Mouse (Mus musculus): ENCODE measurements around the gene Calr. TPM values are rescaled to one million over a fixed set of nuclear protein-coding genes. Genes with fewer than 3 reads are reported as not detected.

Calr gene
- polyA plus RNA-seq, 1 experiment from 2014 or later: 473 TPM

DNA sequence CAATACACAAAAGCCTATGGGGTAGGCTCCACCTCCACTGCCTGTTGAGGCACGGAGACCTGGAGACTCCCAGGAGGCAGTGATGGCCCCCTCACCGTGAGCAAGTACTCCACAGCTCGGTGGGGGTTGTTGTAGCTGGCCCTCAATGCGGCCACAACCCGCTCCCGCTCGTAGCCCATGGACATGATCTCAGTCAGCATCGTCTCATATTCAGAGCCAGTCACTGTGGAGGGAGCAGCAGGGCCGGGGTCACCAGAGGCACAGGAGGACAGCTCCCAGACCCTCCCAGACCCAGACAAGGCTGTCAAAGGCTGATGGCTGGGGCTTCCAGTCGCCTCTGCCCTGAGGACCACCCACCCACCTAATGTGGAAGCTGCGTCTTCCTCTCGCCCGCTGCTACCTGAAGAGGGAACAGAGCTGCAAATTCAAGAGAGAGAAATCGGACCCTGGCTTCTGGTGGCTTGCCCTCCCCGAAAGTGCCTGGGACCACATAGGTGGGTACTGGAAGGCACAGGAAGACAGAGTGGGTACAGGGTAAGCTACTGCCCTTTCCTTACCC, 8.7 kb downstream of the Calr start:
- peak overlapping the region; percentile 89 for H3K4me3 ChIP-seq (ENCODE audit: low read depth, low read length)
- 73% methylated on average over 15 of the region's 15 CpGs for WGBS (ENCODE audit: insufficient replicate concordance)
- H3K27ac ChIP-seq (ENCODE audit: low read length): peak overlapping the region; percentile 97
- peak overlapping the region; percentile 61 for H3K4me2 ChIP-seq (ENCODE audit: low read depth, low read length)
- H3K36me3 ChIP-seq (ENCODE audit: control insufficient read depth, insufficient read depth): peaks cover 65% of the 10 kb centered on the region
- H3K27me3 ChIP-seq (ENCODE audit: control insufficient read depth, insufficient read depth, low read depth, low read length): no peaks in the 10 kb centered on the region
- H3K4me1 ChIP-seq (ENCODE audit: control insufficient read depth, low read depth, low read length): peaks cover 67% of the 10 kb centered on the region
- no peaks in the 10 kb centered on the region for H3K9me3 ChIP-seq (replicated peaks; ENCODE audit: control insufficient read depth, low read length)
- ATAC-seq (ENCODE audit: low read depth): no peak
- peak overlapping the region; percentile 91 for H3K9ac ChIP-seq (ENCODE audit: low read depth, low read length)

DNA sequence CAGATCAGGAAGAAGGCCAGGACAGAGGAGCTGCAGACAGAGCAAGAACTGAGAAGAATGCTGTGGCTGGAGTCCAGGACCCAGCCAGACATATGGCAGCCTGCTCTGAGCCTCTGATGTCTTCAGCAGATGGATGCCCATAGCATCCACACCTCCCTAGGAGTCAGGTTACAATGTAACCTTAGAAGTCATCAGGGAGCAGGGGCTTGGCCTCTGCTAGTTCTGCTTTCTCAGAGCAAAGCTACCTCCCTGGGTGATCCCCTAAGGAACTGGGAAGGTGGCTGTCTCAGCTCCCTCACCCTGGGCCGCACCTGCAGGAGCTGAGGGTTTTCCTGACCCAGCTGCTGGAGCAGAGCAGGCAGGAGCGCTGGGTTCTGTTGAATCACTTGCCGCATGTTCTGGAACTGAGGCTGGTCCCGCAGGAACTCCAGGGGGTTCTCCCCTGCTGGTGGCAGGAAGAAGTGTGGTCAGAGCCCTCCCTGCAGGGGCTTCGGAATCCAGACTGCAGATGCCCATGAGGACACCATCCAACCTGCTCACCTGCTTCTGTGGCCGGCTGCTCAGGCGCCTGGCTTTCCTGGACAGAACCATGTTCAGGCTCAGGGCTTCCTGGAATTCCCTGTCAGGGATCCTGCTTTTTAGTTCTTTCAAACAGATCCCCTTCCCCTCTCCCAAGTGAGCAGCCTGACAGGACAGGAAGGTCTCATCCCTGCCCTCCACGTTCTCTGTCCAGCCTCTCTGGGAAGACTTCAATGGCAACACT, 9.4 kb downstream of the Calr start:
- ATAC-seq (ENCODE audit: low read depth): no peak
- peak overlapping the region; percentile 89 for H3K4me3 ChIP-seq (ENCODE audit: low read depth, low read length)
- H3K27me3 ChIP-seq (ENCODE audit: control insufficient read depth, insufficient read depth, low read depth, low read length): no peaks in the 10 kb centered on the region
- WGBS (ENCODE audit: insufficient replicate concordance): 76% methylated on average over 8 of the region's 8 CpGs
- H3K36me3 ChIP-seq (ENCODE audit: control insufficient read depth, insufficient read depth): peaks cover 58% of the 10 kb centered on the region
- peak overlapping the region; percentile 61 for H3K4me2 ChIP-seq (ENCODE audit: low read depth, low read length)
- peaks cover 64% of the 10 kb centered on the region for H3K4me1 ChIP-seq (ENCODE audit: control insufficient read depth, low read depth, low read length)
- peak overlapping the region; percentile 91 for H3K9ac ChIP-seq (ENCODE audit: low read depth, low read length)
- H3K9me3 ChIP-seq (replicated peaks; ENCODE audit: control insufficient read depth, low read length): no peaks in the 10 kb centered on the region
- H3K27ac ChIP-seq (ENCODE audit: low read length): peak overlapping the region; percentile 97

DNA sequence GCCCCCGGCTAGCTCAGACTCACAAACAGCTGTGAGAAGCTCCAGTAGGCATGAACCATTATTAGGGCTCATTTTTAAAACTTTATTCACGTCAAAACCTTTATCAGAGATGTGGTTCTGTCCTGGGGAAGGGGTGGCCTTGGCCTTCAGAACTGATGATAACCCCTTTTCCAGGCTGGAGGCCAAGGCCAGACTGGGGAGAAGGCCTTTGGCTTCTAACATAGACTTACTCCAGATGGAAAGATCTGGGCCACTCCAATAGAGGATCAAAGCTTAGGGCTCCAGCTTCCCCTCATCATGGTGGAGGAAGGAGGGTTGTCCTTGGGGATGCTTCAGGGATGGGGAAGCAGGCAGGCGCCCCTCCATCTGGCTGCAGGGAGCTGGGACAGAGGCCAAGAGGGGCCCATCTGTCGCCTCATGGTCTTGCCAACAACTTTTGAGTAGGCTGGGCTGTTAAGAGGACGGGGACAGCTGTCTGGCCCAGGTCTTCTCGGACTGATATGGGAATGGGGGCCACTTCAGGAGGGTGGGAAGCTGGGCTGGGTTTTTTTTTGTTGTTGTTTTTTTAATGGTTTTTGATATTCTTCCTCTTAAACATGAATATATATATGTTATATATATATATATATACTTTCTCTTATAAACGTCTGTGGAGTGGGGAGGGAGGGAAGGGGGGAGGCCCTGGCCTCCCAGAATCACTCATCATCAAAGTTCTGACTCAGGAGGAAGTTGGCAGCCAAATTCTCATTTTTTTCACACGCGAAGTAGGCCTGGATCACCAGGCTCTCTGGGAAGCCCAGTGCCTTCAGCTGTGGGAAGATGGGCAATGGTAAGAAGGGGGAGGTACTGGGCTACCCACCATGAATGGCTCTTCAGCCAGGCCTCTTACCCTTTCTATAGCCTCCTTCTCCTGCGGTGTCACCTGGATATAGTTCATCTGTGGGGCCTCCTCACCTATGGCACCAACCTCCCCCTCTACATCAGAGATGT, 11.6 kb downstream of the Calr start:
- H3K9me3 ChIP-seq (replicated peaks; ENCODE audit: control insufficient read depth, low read length): no peaks in the 10 kb centered on the region
- peak overlapping the region; percentile 44 for H3K9ac ChIP-seq (ENCODE audit: low read depth, low read length)
- 68% methylated on average over 10 of the region's 10 CpGs for WGBS (ENCODE audit: insufficient replicate concordance)
- peak overlapping the region; percentile 67 for H3K4me2 ChIP-seq (ENCODE audit: low read depth, low read length)
- peak overlapping the region; percentile 89 for H3K4me3 ChIP-seq (ENCODE audit: low read depth, low read length)
- H3K4me1 ChIP-seq (ENCODE audit: control insufficient read depth, low read depth, low read length): peaks cover 65% of the 10 kb centered on the region
- peaks cover 45% of the 10 kb centered on the region for H3K36me3 ChIP-seq (ENCODE audit: control insufficient read depth, insufficient read depth)
- no peak for ATAC-seq (ENCODE audit: low read depth)
- H3K27me3 ChIP-seq (ENCODE audit: control insufficient read depth, insufficient read depth, low read depth, low read length): no peaks in the 10 kb centered on the region
- H3K27ac ChIP-seq (ENCODE audit: low read length): peak overlapping the region; percentile 97

DNA sequence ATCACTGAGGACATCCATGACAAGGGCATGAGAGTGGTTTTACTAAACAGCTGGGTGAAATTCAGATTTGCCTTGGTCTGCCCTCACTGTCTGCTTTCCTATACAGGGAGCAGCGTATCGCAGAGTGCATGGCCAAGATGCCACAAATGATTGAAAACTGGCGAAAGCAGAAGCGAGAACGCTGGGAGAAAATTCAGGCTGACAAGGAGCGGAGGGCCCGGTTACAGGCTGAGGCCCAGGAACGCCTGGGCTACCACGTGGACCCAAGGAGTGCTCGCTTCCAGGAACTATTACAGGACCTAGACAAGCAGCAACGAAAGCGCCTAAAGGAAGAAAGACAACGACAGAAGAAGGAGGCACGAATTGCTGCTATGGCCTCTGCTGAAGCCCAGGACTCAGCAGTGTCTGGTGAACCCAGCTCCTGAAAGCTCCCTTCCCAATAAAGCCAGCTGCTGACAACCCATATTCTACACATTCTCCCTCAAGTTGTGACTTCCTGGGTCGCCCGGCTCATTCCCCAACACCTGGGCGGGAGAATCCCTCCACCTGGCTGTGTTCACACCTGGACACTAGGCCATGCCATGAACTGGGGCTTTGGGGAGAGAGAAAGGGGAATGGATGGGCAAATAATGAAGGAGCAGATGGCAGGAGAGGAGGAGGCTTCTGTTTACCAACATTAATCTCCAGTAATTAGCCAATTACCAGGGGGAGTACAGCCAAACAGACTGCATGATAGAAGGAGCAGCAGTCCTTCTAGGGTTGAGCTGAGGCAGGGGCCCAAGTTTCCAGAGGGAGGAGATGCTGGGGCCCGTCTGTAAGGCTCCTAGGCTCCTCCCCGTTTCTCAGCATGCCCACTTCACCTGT, 12.5 kb downstream of the Calr start:
- H3K9me3 ChIP-seq (replicated peaks; ENCODE audit: control insufficient read depth, low read length): no peaks in the 10 kb centered on the region
- H3K4me2 ChIP-seq (ENCODE audit: low read depth, low read length): peak overlapping the region; percentile 67
- 82% methylated on average over 19 of the region's 19 CpGs for WGBS (ENCODE audit: insufficient replicate concordance)
- H3K36me3 ChIP-seq (ENCODE audit: control insufficient read depth, insufficient read depth): peaks cover 45% of the 10 kb centered on the region
- peak overlapping the region; percentile 96; the same call in 1 of the 2 replicates for H3K4me3 ChIP-seq (ENCODE audit: low read depth, low read length)
- ATAC-seq (ENCODE audit: low read depth): no peak
- H3K27me3 ChIP-seq (ENCODE audit: control insufficient read depth, insufficient read depth, low read depth, low read length): no peaks in the 10 kb centered on the region
- H3K27ac ChIP-seq (ENCODE audit: low read length): peak overlapping the region; percentile 97
- peaks cover 63% of the 10 kb centered on the region for H3K4me1 ChIP-seq (ENCODE audit: control insufficient read depth, low read depth, low read length)
- H3K9ac ChIP-seq (ENCODE audit: low read depth, low read length): peak overlapping the region; percentile 44

DNA sequence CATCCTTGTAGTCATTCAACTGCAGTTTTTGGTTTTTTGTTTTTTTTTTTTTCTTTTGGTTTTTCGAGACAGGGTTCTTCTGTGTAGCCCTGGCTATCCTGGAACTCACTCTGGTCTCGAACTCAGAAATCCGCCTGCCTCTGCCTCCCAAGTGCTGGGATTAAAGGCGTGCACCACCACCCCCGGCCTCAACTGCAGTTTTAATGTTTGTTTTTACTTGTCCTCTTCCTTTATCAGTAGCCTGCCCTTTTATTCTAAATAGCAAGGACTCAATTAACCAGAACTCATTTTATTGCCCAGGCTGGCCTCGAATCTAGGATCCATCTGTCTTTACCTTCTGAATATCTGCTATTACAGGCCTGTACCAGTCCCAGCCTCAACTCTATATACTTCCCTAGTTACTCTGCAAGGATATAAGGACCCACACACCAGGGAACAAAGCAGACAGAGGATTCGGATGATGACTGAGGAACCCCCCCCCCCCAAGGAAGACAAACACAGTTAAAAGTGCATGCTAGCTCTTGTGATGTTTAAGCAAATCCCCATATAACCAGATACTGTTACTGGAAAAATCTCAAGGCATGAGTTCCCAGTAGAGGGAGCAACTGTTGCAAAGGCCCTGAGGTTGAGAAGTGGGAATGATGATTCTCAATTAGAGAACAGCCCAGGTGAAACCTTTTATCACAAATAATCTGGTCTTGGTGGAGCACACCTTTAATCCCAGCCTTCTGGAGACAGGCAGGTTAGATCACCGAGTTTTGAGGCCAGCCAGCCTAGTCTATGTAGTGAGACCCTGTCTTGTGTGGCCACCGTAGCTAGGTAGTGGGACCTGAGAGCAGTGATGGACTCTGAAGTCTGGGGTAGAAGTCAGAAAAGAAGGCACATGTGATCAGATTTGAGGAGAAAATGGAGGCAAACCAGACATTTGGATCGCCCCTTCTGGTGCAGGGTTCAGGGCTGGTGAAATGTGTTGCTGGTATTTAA, 13.7 kb downstream of the Calr start:
- no peaks in the 10 kb centered on the region for H3K9me3 ChIP-seq (replicated peaks; ENCODE audit: control insufficient read depth, low read length)
- H3K27ac ChIP-seq (ENCODE audit: low read length): peak overlapping the region; percentile 97
- peaks cover 59% of the 10 kb centered on the region for H3K4me1 ChIP-seq (ENCODE audit: control insufficient read depth, low read depth, low read length)
- peak overlapping the region; percentile 96 for H3K9ac ChIP-seq (ENCODE audit: low read depth, low read length)
- WGBS (ENCODE audit: insufficient replicate concordance): 36% methylated on average over 10 of the region's 10 CpGs
- no peaks in the 10 kb centered on the region for H3K27me3 ChIP-seq (ENCODE audit: control insufficient read depth, insufficient read depth, low read depth, low read length)
- H3K4me2 ChIP-seq (ENCODE audit: low read depth, low read length): peak overlapping the region; percentile 67
- peaks cover 43% of the 10 kb centered on the region for H3K36me3 ChIP-seq (ENCODE audit: control insufficient read depth, insufficient read depth)
- ATAC-seq (ENCODE audit: low read depth): no peak
- H3K4me3 ChIP-seq (ENCODE audit: low read depth, low read length): peak overlapping the region; percentile 96

DNA sequence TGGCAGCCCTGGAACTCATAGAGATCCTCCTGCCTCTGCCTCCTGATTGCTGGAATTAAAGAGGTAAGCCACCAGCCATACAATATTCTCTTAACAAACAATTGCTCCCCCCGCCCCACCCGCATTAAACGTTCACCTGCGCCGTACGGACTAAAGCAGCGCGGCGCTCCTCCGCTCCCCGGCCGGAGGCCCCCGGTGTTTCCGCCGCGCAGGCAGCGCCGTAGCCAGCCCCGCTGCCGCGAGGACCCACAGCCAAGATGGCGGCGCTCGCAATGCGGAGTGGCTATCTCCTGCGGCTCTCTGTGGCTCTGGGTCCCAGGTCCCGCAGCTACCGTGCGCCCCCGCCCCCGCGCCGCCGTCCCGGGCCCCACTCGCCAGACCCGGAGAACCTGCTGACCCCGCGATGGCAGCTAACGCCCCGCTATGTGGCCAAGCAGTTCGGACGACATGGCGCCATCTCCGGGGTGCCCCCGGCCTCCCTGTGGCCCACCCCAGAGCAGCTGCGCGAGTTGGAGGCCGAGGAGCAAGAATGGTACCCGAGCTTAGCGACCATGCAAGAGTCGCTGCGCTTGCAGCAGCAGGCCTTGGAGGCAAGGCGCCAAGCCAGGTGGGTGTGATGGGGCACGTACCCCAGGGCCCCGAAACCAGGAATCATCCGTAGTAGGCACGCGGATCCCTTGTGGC, 14.6 kb downstream of the Calr start:
- peak overlapping the region; percentile 96 for H3K4me3 ChIP-seq (ENCODE audit: low read depth, low read length)
- peaks cover 35% of the 10 kb centered on the region for H3K36me3 ChIP-seq (ENCODE audit: control insufficient read depth, insufficient read depth)
- no peaks in the 10 kb centered on the region for H3K9me3 ChIP-seq (replicated peaks; ENCODE audit: control insufficient read depth, low read length)
- H3K4me2 ChIP-seq (ENCODE audit: low read depth, low read length): peak overlapping the region; percentile 67
- no peaks in the 10 kb centered on the region for H3K27me3 ChIP-seq (ENCODE audit: control insufficient read depth, insufficient read depth, low read depth, low read length)
- ATAC-seq (ENCODE audit: low read depth): peak; percentile 87
- H3K27ac ChIP-seq (ENCODE audit: low read length): peak overlapping the region; percentile 97
- peaks cover 54% of the 10 kb centered on the region for H3K4me1 ChIP-seq (ENCODE audit: control insufficient read depth, low read depth, low read length)
- under 1% methylated on average over 59 of the region's 59 CpGs for WGBS (ENCODE audit: insufficient replicate concordance)
- H3K9ac ChIP-seq (ENCODE audit: low read depth, low read length): peak overlapping the region; percentile 96

DNA sequence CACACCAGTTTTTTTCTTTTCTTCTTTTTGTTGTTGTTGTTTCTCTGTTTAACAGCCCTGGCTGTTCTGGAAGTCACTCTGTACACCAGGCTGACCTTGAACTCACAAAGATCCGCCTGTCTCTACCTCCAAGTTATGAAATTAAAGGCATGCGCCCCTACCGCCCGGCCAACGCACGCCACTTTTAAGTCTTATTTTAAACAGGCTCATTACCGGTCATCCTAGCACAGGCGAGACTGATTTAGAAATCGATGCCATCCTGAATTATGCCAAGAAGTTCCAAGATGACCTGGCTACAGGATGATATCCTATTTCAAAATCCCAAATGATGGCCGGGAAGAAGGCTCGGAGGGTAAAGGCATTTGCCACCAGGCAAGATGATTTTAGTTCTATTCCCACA, 15.2 kb downstream of the Calr start, which contains the start of gene Gadd45gip1:
Gene Gadd45gip1 (plus strand): TSS at position 33 of the 400 bp plus-strand sequence.
- Histone ChIP-seq H3K4me1 (ENCODE audit: control insufficient read depth, low read depth, low read length) (peaks cover 52% of the 10 kb centered on the region), H3K27ac (ENCODE audit: low read length) (peak within 1 kb of the TSS; percentile 97), H3K4me3 (ENCODE audit: low read depth, low read length) (peak within 1 kb of the TSS; percentile 96), H3K27me3 (ENCODE audit: control insufficient read depth, insufficient read depth, low read depth, low read length) (no peaks in the 10 kb centered on the region), H3K36me3 (ENCODE audit: control insufficient read depth, insufficient read depth) (peaks cover 28% of the 10 kb centered on the region), H3K9ac (ENCODE audit: low read depth, low read length) (peak within 1 kb of the TSS; percentile 96), H3K4me2 (ENCODE audit: low read depth, low read length) (peak within 1 kb of the TSS; percentile 67), H3K9me3 (replicated peaks; ENCODE audit: control insufficient read depth, low read length) (no peaks in the 10 kb centered on the region)
- ATAC-seq (ENCODE audit: low read depth): peak; percentile 28; the same call in 1 of the 2 replicates
- WGBS (ENCODE audit: insufficient replicate concordance): 39% methylated on average over 11 of the region's 11 CpGs
